In genomic region chr5:122993811-122994210, GRCm38 (mm10) we compare ENCODE assay signal across 14 mouse cellular contexts. TPM values are rescaled to one million over a fixed set of nuclear protein-coding genes. Genes with fewer than 3 reads are reported as not detected.
DNase-seq lines count a peak whose midpoint lies in the region; ATAC-seq and TF ChIP-seq lines count a peak whose summit lies in the region.
"Had no signal": no experiment of that assay in that cellular context is flagged by ENCODE, and none has a peak within 500 bp of the region (broad histone marks: within the 10 kb centered on the region; RNA-seq: fewer than 3 reads in every experiment).

No protein-coding gene starts in this region.

- no peaks in the 10 kb centered on the region for H3K27me3 ChIP-seq in forebrain, embryonic 11.5 days (ENCODE audit: control insufficient read depth, insufficient read depth, low read length)
- no peaks in the 10 kb centered on the region for H3K27me3 ChIP-seq in forebrain, postnatal 0 days (ENCODE audit: insufficient read depth, low read length)
- no peaks in the 10 kb centered on the region for H3K27me3 ChIP-seq in kidney, embryonic 16.5 days (ENCODE audit: insufficient read depth, low read length)
- no peaks in the 10 kb centered on the region for H3K27me3 ChIP-seq in hindbrain, embryonic 15.5 days
- H3K27me3 ChIP-seq in liver, embryonic 14.5 days (ENCODE audit: control insufficient read depth, insufficient read depth, low read length): no peaks in the 10 kb centered on the region
- H3K27me3 ChIP-seq: Patski had no signal

- H3K9ac ChIP-seq in forebrain, embryonic 11.5 days (ENCODE audit: low read length): peak overlapping the region; percentile 9; the same call in 1 of the 2 replicates
- H3K9ac ChIP-seq in forebrain, postnatal 0 days: no peak overlapping the region
- H3K9ac ChIP-seq in kidney, embryonic 16.5 days (replicated peaks; ENCODE audit: low read length): peak overlapping the region; percentile 40; the same call in 1 of the 2 replicates
- H3K9ac ChIP-seq in hindbrain, embryonic 15.5 days: no peak overlapping the region
- no peak overlapping the region for H3K9ac ChIP-seq in liver, embryonic 14.5 days (replicated peaks)

- 60% methylated on average over 2 of the region's 2 CpGs for WGBS in forebrain, embryonic 11.5 days
- WGBS in forebrain, postnatal 0 days: 56% methylated on average over 2 of the region's 2 CpGs
- WGBS in kidney, embryonic 16.5 days: 36% methylated on average over 2 of the region's 2 CpGs
- WGBS in hindbrain, embryonic 15.5 days: 48% methylated on average over 2 of the region's 2 CpGs
- WGBS in liver, embryonic 14.5 days (ENCODE audit: insufficient replicate concordance): 40% methylated on average over 2 of the region's 2 CpGs

- TF ChIP-seq CTCF in forebrain, postnatal 0 days (IDR thresholded peaks at IDR 0.05; ENCODE audit: low read depth): no peak
- TF ChIP-seq CTCF in liver, embryonic 14.5 days (IDR thresholded peaks at IDR 0.05; ENCODE audit: low read depth): no peak

- DNase-seq in forebrain, embryonic 11.5 days (ENCODE audit: low spot score): no peak
- no peak for DNase-seq in forebrain, postnatal 0 days
- DNase-seq in kidney, adult 18-20 months: no peak
- DNase-seq in liver, embryonic 14.5 days (ENCODE audit: low read depth in 3 of 3, low spot score in 3 of 3): no peak
- no peak for DNase-seq in urinary bladder, postnatal 4 days (ENCODE audit: low spot score in 2 of 2)
- no peak for DNase-seq in MN1 (ENCODE audit: low spot score)
- DNase-seq: cerebellum, adult 8-10 months had no signal

- no peaks in the 10 kb centered on the region for H3K9me3 ChIP-seq in forebrain, embryonic 11.5 days (ENCODE audit: control insufficient read depth, low read length)
- no peaks in the 10 kb centered on the region for H3K9me3 ChIP-seq in forebrain, postnatal 0 days (ENCODE audit: low read length)
- no peaks in the 10 kb centered on the region for H3K9me3 ChIP-seq in kidney, embryonic 16.5 days (ENCODE audit: low read length)
- no peaks in the 10 kb centered on the region for H3K9me3 ChIP-seq in hindbrain, embryonic 15.5 days
- no peaks in the 10 kb centered on the region for H3K9me3 ChIP-seq in liver, embryonic 14.5 days (ENCODE audit: control insufficient read depth, low read length)

- no peak overlapping the region for H3K4me2 ChIP-seq in forebrain, embryonic 11.5 days (ENCODE audit: low read depth, low read length, severe bottlenecking)
- no peak overlapping the region for H3K4me2 ChIP-seq in forebrain, postnatal 0 days (ENCODE audit: low read depth)
- peak overlapping the region; percentile 52 for H3K4me2 ChIP-seq in kidney, embryonic 16.5 days (replicated peaks; ENCODE audit: low read depth, low read length)
- peak overlapping the region; percentile 14; the same call in 1 of the 2 replicates for H3K4me2 ChIP-seq in hindbrain, embryonic 15.5 days
- H3K4me2 ChIP-seq in liver, embryonic 14.5 days (ENCODE audit: low read depth): peak overlapping the region; percentile 54
- H3K4me2 ChIP-seq: midbrain, embryonic 11.5 days had no signal

- H3K27ac ChIP-seq in forebrain, embryonic 11.5 days (ENCODE audit: low read depth, low read length): no peak overlapping the region
- no peak overlapping the region for H3K27ac ChIP-seq in forebrain, postnatal 0 days (ENCODE audit: low read depth, low read length)
- H3K27ac ChIP-seq in kidney, embryonic 16.5 days (ENCODE audit: low read length): peak overlapping the region; percentile 78; the same call in 1 of the 2 replicates
- no peak overlapping the region for H3K27ac ChIP-seq in hindbrain, embryonic 15.5 days (replicated peaks)
- no peak overlapping the region for H3K27ac ChIP-seq in liver, embryonic 14.5 days

- H3K4me1 ChIP-seq in forebrain, embryonic 11.5 days (replicated peaks; ENCODE audit: control insufficient read depth, insufficient read depth, low read length): peaks cover 17% of the 10 kb centered on the region
- H3K4me1 ChIP-seq in forebrain, postnatal 0 days (ENCODE audit: insufficient read depth): no peaks in the 10 kb centered on the region
- peaks cover 47% of the 10 kb centered on the region for H3K4me1 ChIP-seq in kidney, embryonic 16.5 days (ENCODE audit: insufficient read depth, low read length)
- peaks cover 26% of the 10 kb centered on the region for H3K4me1 ChIP-seq in hindbrain, embryonic 15.5 days (replicated peaks)
- peaks cover 3 to 23% of the 10 kb centered on the region in 2 experiments for H3K4me1 ChIP-seq in liver, embryonic 14.5 days (replicated peaks; ENCODE audit: control insufficient read depth in 2 of 2, insufficient read depth in 2 of 2, low read length in 1 of 2)

- no peak for TF ChIP-seq EP300 in liver, embryonic 14.5 days (IDR thresholded peaks at IDR 0.05; ENCODE audit: low read depth)

- H3K4me3 ChIP-seq in forebrain, embryonic 11.5 days (ENCODE audit: low read depth, low read length): no peak overlapping the region
- H3K4me3 ChIP-seq in forebrain, postnatal 0 days (ENCODE audit: low read depth, low read length): no peak overlapping the region
- peak overlapping the region; percentile 33; the same call in 1 of the 2 replicates for H3K4me3 ChIP-seq in kidney, embryonic 16.5 days (ENCODE audit: low read length)
- no peak overlapping the region for H3K4me3 ChIP-seq in hindbrain, embryonic 15.5 days
- no peak overlapping the region for H3K4me3 ChIP-seq in liver, embryonic 14.5 days (ENCODE audit: insufficient read depth in 1 of 2, low read depth in 2 of 2, low read length in 2 of 2)

- ATAC-seq in forebrain, embryonic 11.5 days (replicated peaks; ENCODE audit: low FRiP score): no peak
- no peak for ATAC-seq in forebrain, postnatal 0 days
- no peak for ATAC-seq in kidney, embryonic 16.5 days (ENCODE audit: low FRiP score, low TSS enrichment)
- ATAC-seq in hindbrain, embryonic 15.5 days (ENCODE audit: low FRiP score, low read depth): no peak
- 0 out of 2 replicates have a peak, but pooled peaks have one; percentile 29 for ATAC-seq in liver, embryonic 14.5 days (ENCODE audit: insufficient read depth)

- no peaks in the 10 kb centered on the region for H3K36me3 ChIP-seq in forebrain, embryonic 11.5 days (ENCODE audit: control insufficient read depth, insufficient read depth, low read length)
- no peaks in the 10 kb centered on the region for H3K36me3 ChIP-seq in forebrain, postnatal 0 days (ENCODE audit: insufficient read depth)
- H3K36me3 ChIP-seq in kidney, embryonic 16.5 days (ENCODE audit: insufficient read depth, low read length): no peaks in the 10 kb centered on the region
- no peaks in the 10 kb centered on the region for H3K36me3 ChIP-seq in hindbrain, embryonic 15.5 days
- no peaks in the 10 kb centered on the region for H3K36me3 ChIP-seq in liver, embryonic 14.5 days (replicated peaks; ENCODE audit: control insufficient read depth, insufficient read depth, low read depth)

RNA-seq across cellular contexts. Expression of gene Kdm2b, which starts 4.2 kb away (rescaled TPM):
- polyA plus RNA-seq in forebrain, embryonic 11.5 days (2014; fragmentation: Nextera tagmentation; extraction: Ambion mirVana): 78.0 and 92.4 TPM in 2 replicates
- 127 and 158 TPM in 2 replicates for total RNA-seq in forebrain, postnatal 0 days (2014; rRNA removed)
- 84.6 and 91.7 TPM in 2 replicates for polyA plus RNA-seq in forebrain, postnatal 0 days (2015; fragmentation: Nextera tagmentation; extraction: Ambion mirVana)
- polyA plus RNA-seq in kidney, embryonic 16.5 days (2015; fragmentation: Nextera tagmentation; extraction: Ambion mirVana): 92.2 and 95.6 TPM in 2 replicates
- polyA plus RNA-seq in hindbrain, embryonic 15.5 days (2015; fragmentation: Nextera tagmentation; extraction: Ambion mirVana): 95.4 and 99.5 TPM in 2 replicates
- polyA plus RNA-seq in liver, embryonic 14.5 days (2012; rRNA removed): 8.1 and 10.0 TPM in 2 replicates
- polyA plus RNA-seq in liver, embryonic 14.5 days (2014; fragmentation: Nextera tagmentation; extraction: Ambion mirVana): 11.7 and 12.3 TPM in 2 replicates

RNA-seq across cellular contexts. Expression of gene Orai1, which starts 21.1 kb away (rescaled TPM):
- polyA plus RNA-seq in forebrain, embryonic 11.5 days (2014; fragmentation: Nextera tagmentation; extraction: Ambion mirVana): 9.6 and 9.8 TPM in 2 replicates
- total RNA-seq in forebrain, postnatal 0 days (2014; rRNA removed): 13.8 and 19.4 TPM in 2 replicates
- polyA plus RNA-seq in forebrain, postnatal 0 days (2015; fragmentation: Nextera tagmentation; extraction: Ambion mirVana): 10.7 and 14.4 TPM in 2 replicates
- polyA plus RNA-seq in kidney, embryonic 16.5 days (2015; fragmentation: Nextera tagmentation; extraction: Ambion mirVana): 17.5 and 22.1 TPM in 2 replicates
- polyA plus RNA-seq in hindbrain, embryonic 15.5 days (2015; fragmentation: Nextera tagmentation; extraction: Ambion mirVana): 14.0 and 14.3 TPM in 2 replicates
- polyA plus RNA-seq in liver, embryonic 14.5 days (2012; rRNA removed): 7.4 and 9.2 TPM in 2 replicates
- polyA plus RNA-seq in liver, embryonic 14.5 days (2014; fragmentation: Nextera tagmentation; extraction: Ambion mirVana): 6.3 and 8.1 TPM in 2 replicates

RNA-seq across cellular contexts. Expression of gene Morn3, which starts 53.0 kb away (rescaled TPM):
- not detected in 2 replicates for polyA plus RNA-seq in forebrain, embryonic 11.5 days (2014; fragmentation: Nextera tagmentation; extraction: Ambion mirVana)
- total RNA-seq in forebrain, postnatal 0 days (2014; rRNA removed): 0.23 TPM in 1 of 2 replicates, not detected in the other
- polyA plus RNA-seq in forebrain, postnatal 0 days (2015; fragmentation: Nextera tagmentation; extraction: Ambion mirVana): 1.1 and 1.5 TPM in 2 replicates
- polyA plus RNA-seq in kidney, embryonic 16.5 days (2015; fragmentation: Nextera tagmentation; extraction: Ambion mirVana): 0.56 TPM in 1 of 2 replicates, not detected in the other
- 1.1 and 1.3 TPM in 2 replicates for polyA plus RNA-seq in hindbrain, embryonic 15.5 days (2015; fragmentation: Nextera tagmentation; extraction: Ambion mirVana)
- polyA plus RNA-seq in liver, embryonic 14.5 days (2012; rRNA removed): not detected in 2 replicates
- not detected in 2 replicates for polyA plus RNA-seq in liver, embryonic 14.5 days (2014; fragmentation: Nextera tagmentation; extraction: Ambion mirVana)
- total RNA-seq: adrenal gland, postnatal 4 days; gastrocnemius, postnatal 25 days; left cerebral cortex, postnatal 10 days had no signal
- polyA plus RNA-seq: midbrain, embryonic 11.5 days had no signal

Comparison
In these comparisons a context has a peak if more than half of its experiments do, and no peak if none do; other contexts are left out.
1. H3K9ac ChIP-seq: peak in forebrain, embryonic 11.5 days (single experiment) and kidney, embryonic 16.5 days (single experiment); none in forebrain, postnatal 0 days (single experiment), hindbrain, embryonic 15.5 days (single experiment) and liver, embryonic 14.5 days (single experiment).
2. H3K4me2 ChIP-seq: peak in kidney, embryonic 16.5 days (single experiment), hindbrain, embryonic 15.5 days (single experiment) and liver, embryonic 14.5 days (single experiment); none in forebrain, embryonic 11.5 days (single experiment) and forebrain, postnatal 0 days (single experiment).